Mouse (Mus musculus) liver, embryonic 16.5 days (tissue): ENCODE measurements at regions not wholly inside any gene's neighbourhood (a gene's known extent, or its start where the extent isn't known, plus 50 kb on each side); places are given as distances from the start of the nearest gene placed in this dataset.
"Not testable (repeated sequence)": the region's sequence is repeated elsewhere in the genome, so short reads cannot be mapped to it uniquely, and the experiment has no call there.

Experiments
- ATAC-seq: fragments of 200-750 bp; cut with Nextera tagmentation; 2 replicates; pipeline ENCODE4 v1.8.0; 2017; ENCODE audit warnings: low read depth, mild to moderate bottlenecking, moderate number of reproducible peaks, moderate library complexity
- H3K27ac ChIP-seq: fragments of 300-500 bp; sonication (generic); 2 replicates; pipeline ENCODE4 v1.5.1; 2014; ENCODE audit warnings: mild to moderate bottlenecking, low read length
- H3K27me3 ChIP-seq: fragments of 300-500 bp; sonication (generic); 2 replicates; pipeline ENCODE4 v1.6.1; 2014; ENCODE audit warnings: low read depth, low read length, mixed read lengths; ENCODE audit not compliant: control insufficient read depth, insufficient read depth
- H3K36me3 ChIP-seq: fragments of 300-500 bp; sonication (generic); 2 replicates; pipeline ENCODE4 v1.6.1; 2014; ENCODE audit warnings: mild to moderate bottlenecking; ENCODE audit not compliant: control insufficient read depth, insufficient read depth
- H3K4me1 ChIP-seq: fragments of 300-500 bp; sonication (generic); 2 replicates; pipeline ENCODE4 v1.6.1; 2014; ENCODE audit warnings: low read depth, low read length, mixed read lengths; ENCODE audit not compliant: control insufficient read depth
- H3K4me2 ChIP-seq: fragments of 300-500 bp; sonication (generic); 2 replicates; pipeline ENCODE4 v1.6.1; 2014; ENCODE audit warnings: low read depth, low read length, mixed read lengths
- H3K4me3 ChIP-seq: fragments of 300-500 bp; sonication (generic); 2 replicates; pipeline ENCODE4 v1.5.1; 2014; ENCODE audit warnings: low read depth, mild to moderate bottlenecking, low read length
- H3K9ac ChIP-seq: fragments of 300-500 bp; sonication (generic); 2 replicates; pipeline ENCODE4 v1.6.1; 2014; ENCODE audit warnings: low read depth, low read length
- H3K9me3 ChIP-seq: fragments of 300-500 bp; sonication (generic); replicated peaks from 2 replicates; pipeline ENCODE4 v1.6.1; 2016; ENCODE audit warnings: low read length; ENCODE audit not compliant: control insufficient read depth
- WGBS: fragments of 180-500 bp; shearing (Covaris S2); extraction: QIAGEN DNeasy Blood & Tissue Kit; methylation state at CpG from one replicate; pipeline ENCODE4 v1.1.7; 2014; ENCODE audit not compliant: insufficient replicate concordance; 5-methylcytosine and 5-hydroxymethylcytosine counted together

- Histone ChIP-seq H3K9me3 (no peaks in the 10 kb centered on the region), H3K4me1 (no peaks in the 10 kb centered on the region), H3K27ac (no peak overlapping the region), H3K36me3 (no peaks in the 10 kb centered on the region), H3K4me2 (no peak overlapping the region), H3K9ac (no peak overlapping the region), H3K4me3 (no peak overlapping the region), H3K27me3 (no peaks in the 10 kb centered on the region)
- WGBS, result 49% methylated on average over 5 of the region's 5 CpGs
- ATAC-seq, result no peak
Observed at GRCm38 (mm10) chr15:44851346-44852064, 4717.3 kb downstream of the 9330182O14Rik start.

GRCm38 (mm10) chr15:44857080-44857479 is 4722.9 kb downstream of the 9330182O14Rik start:
- no peak overlapping the region for H3K9ac ChIP-seq
- H3K27ac ChIP-seq, result no peak overlapping the region
- WGBS, result 52% methylated on average over 1 of the region's 1 CpGs
- no peaks in the 10 kb centered on the region for H3K36me3 ChIP-seq
- H3K4me1 ChIP-seq, result no peaks in the 10 kb centered on the region
- no peak overlapping the region for H3K4me3 ChIP-seq
- H3K4me2 ChIP-seq, result no peak overlapping the region
- no peaks in the 10 kb centered on the region for H3K9me3 ChIP-seq
- H3K27me3 ChIP-seq, result no peaks in the 10 kb centered on the region
- no peak for ATAC-seq

DNA sequence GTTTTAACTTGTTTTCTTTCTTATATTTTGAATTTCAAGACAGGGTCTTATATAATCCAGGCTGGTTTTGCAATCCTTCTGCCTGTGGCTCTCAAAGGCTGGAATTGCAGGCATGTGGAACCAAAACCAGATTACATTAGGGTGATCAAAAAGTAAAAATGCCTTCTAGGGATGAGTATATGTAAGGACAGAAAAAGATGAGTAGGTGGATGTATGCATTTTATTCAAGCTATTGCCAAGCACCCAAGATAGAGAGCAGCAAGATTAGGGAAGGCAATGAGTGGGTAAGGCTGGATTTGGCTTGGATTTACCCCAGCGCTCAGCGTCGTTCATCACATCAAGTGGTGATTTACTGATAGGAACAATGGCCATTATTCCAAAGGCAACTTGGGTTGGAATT is 4725.2 kb downstream of the 9330182O14Rik start:
- no peaks in the 10 kb centered on the region for H3K9me3 ChIP-seq
- H3K9ac ChIP-seq, result no peak overlapping the region
- H3K4me3 ChIP-seq, result no peak overlapping the region
- no peaks in the 10 kb centered on the region for H3K27me3 ChIP-seq
- H3K27ac ChIP-seq, result no peak overlapping the region
- no peak for ATAC-seq
- 71% methylated on average over 3 of the region's 3 CpGs for WGBS
- H3K4me2 ChIP-seq, result no peak overlapping the region
- no peaks in the 10 kb centered on the region for H3K4me1 ChIP-seq
- no peaks in the 10 kb centered on the region for H3K36me3 ChIP-seq

- Histone ChIP-seq H3K36me3 (no peaks in the 10 kb centered on the region), H3K4me1 (no peaks in the 10 kb centered on the region), H3K4me3 (no peak overlapping the region), H3K4me2 (no peak overlapping the region), H3K9ac (no peak overlapping the region), H3K27ac (no peak overlapping the region), H3K27me3 (no peaks in the 10 kb centered on the region), H3K9me3 (no peaks in the 10 kb centered on the region)
- WGBS, result 73% methylated on average over 1 of the region's 1 CpGs
- no peak for ATAC-seq
Observed at GRCm38 (mm10) chr15:44860204-44860806, 4726.1 kb downstream of the 9330182O14Rik start.

DNA sequence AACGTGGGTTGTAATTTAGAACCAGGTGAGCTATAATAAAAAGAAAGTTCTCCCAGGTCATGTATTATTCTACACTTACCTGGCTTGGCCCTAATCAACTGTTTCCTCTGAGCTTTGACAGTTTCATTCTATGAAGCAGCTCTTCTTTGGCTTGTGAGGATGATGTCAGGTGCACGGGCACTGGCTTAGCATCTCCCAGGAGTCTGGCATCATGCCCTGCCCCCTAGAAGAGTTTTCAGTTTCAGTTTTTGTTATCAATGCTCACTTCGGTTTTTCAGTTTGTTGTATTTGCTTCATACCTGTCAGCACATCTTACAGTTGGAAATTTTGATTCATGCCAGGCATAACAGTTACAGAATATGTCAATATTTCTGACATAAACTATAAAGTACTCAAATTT is 4734.4 kb downstream of the 9330182O14Rik start:
- WGBS, result 51% methylated on average over 3 of the region's 3 CpGs
- Histone ChIP-seq H3K36me3 (no peaks in the 10 kb centered on the region), H3K4me2 (no peak overlapping the region), H3K9me3 (no peaks in the 10 kb centered on the region), H3K4me1 (no peaks in the 10 kb centered on the region), H3K27ac (no peak overlapping the region), H3K9ac (no peak overlapping the region), H3K4me3 (no peak overlapping the region), H3K27me3 (no peaks in the 10 kb centered on the region)
- ATAC-seq, result no peak

- ATAC-seq, result no peak
- H3K4me3 ChIP-seq, result no peak overlapping the region
- H3K27me3 ChIP-seq, result no peaks in the 10 kb centered on the region
- WGBS, result 54% methylated on average over 4 of the region's 4 CpGs
- H3K9ac ChIP-seq, result no peak overlapping the region
- no peaks in the 10 kb centered on the region for H3K36me3 ChIP-seq
- no peak overlapping the region for H3K4me2 ChIP-seq
- H3K9me3 ChIP-seq, result no peaks in the 10 kb centered on the region
- no peak overlapping the region for H3K27ac ChIP-seq
- H3K4me1 ChIP-seq, result no peaks in the 10 kb centered on the region
Observed at GRCm38 (mm10) chr15:44869023-44869422, 4734.9 kb downstream of the 9330182O14Rik start.

GRCm38 (mm10) chr15:44869672-44870071 is 4735.5 kb downstream of the 9330182O14Rik start:
- Histone ChIP-seq H3K4me2 (no peak overlapping the region), H3K27me3 (no peaks in the 10 kb centered on the region), H3K4me3 (no peak overlapping the region), H3K9me3 (no peaks in the 10 kb centered on the region), H3K9ac (no peak overlapping the region), H3K36me3 (no peaks in the 10 kb centered on the region), H3K27ac (no peak overlapping the region), H3K4me1 (no peaks in the 10 kb centered on the region)
- ATAC-seq, result no peak
- WGBS, result 45% methylated on average over 2 of the region's 2 CpGs

DNA sequence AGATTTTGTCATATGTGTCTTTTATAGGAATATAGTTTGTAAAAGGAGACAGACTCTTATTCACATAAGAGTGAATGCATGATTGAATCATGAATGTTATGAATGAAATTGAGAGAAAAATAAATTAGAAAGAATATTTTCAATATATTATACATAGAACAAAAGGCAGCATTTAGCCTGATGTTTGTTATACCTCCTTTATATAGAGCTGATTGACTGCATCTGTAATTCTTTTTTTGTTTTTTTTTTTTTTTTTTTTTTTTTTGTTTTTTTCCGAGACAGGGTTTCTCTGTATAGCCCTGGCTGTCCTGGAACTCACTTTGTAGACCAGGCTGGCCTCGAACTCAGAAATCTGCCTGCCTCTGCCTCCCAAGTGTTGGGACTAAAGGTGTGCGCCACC is 4736.8 kb downstream of the 9330182O14Rik start:
- not testable (repeated sequence) for H3K9ac ChIP-seq, H3K27ac ChIP-seq, H3K4me2 ChIP-seq, H3K36me3 ChIP-seq, H3K9me3 ChIP-seq, H3K27me3 ChIP-seq, ATAC-seq, H3K4me3 ChIP-seq, H3K4me1 ChIP-seq
- WGBS, result 62% methylated on average over 2 of the region's 3 CpGs

- no peak for ATAC-seq
- 6% methylated on average over 4 of the region's 4 CpGs for WGBS
- no peaks in the 10 kb centered on the region for H3K36me3 ChIP-seq
- no peak overlapping the region for H3K4me2 ChIP-seq
- H3K4me1 ChIP-seq, result no peaks in the 10 kb centered on the region
- H3K9me3 ChIP-seq, result no peaks in the 10 kb centered on the region
- H3K27me3 ChIP-seq, result no peaks in the 10 kb centered on the region
- no peak overlapping the region for H3K9ac ChIP-seq
- H3K4me3 ChIP-seq, result no peak overlapping the region
- H3K27ac ChIP-seq, result no peak overlapping the region
Observed at GRCm38 (mm10) chr15:44882219-44882618, 4748.1 kb downstream of the 9330182O14Rik start.
